Mouse (Mus musculus): ENCODE data around the gene Kif13a. TPM values are rescaled to one million over a fixed set of nuclear protein-coding genes. Genes with fewer than 3 reads are reported as not detected.
A peak's percentile ranks its signal among the peaks of the same experiment; 100 is the strongest.

Kif13a gene
- polyA plus RNA-seq, 1 experiment from 2014 or later = 14.5 TPM

DNA sequence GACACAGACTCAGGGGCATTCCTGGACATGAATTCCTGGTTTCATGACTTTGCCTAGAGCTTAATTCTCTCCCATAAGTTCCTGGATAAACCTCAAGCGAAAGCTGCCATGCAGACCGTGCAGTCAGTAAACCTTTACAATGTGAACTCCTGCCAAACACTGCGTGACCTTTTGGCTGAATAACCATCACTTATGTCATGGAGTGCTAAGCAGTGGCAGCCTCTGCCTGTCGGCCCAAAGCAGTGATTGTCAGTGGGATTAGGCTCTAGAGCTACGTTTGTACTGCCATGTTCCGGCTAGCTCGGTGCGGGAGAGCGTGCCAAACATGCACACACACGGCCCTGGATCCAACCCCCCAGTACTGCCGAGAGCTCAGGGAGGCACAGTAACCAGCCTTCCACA is 18.6 kb downstream of the Kif13a start:
- Histone ChIP-seq H3K9ac (ENCODE audit: low read depth, low read length) (no peak overlapping the region), H3K4me3 (ENCODE audit: low read depth, low read length) (no peak overlapping the region), H3K4me1 (replicated peaks; ENCODE audit: control insufficient read depth, insufficient read depth, low read length) (no peaks in the 10 kb centered on the region; the same call in 1 of the 2 replicates), H3K27ac (ENCODE audit: low read depth, low read length) (no peak overlapping the region), H3K9me3 (ENCODE audit: control insufficient read depth, low read length) (no peaks in the 10 kb centered on the region), H3K36me3 (ENCODE audit: control insufficient read depth, insufficient read depth, low read length) (no peaks in the 10 kb centered on the region), H3K4me2 (replicated peaks; ENCODE audit: low read depth, low read length) (no peak overlapping the region), H3K27me3 (ENCODE audit: control insufficient read depth, insufficient read depth, low read length) (no peaks in the 10 kb centered on the region)
- ATAC-seq (ENCODE audit: low FRiP score) (no peak), DNase-seq (ENCODE audit: low spot score) (no peak)
- WGBS = 51% methylated on average over 11 of the region's 11 CpGs

DNA sequence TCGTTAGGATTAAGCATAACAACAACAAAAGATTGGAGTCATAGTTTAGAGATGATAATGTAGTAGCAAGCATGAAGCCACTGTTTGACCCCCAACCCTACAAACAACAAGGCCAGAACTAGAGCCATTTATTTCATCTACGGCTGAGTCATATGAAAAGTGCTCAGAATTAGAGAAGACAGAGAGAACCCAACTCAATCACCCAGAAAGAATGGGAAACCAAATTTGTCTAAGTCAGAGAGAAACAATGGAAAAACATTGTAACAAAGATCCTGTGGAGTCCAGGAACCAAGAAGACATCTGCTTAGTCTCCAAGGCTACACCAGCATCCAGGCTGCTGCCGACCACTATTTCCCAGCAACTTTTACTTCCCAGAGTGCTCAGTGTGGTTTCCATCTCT is 19.7 kb downstream of the Kif13a start:
- ATAC-seq (ENCODE audit: low FRiP score) = no peak
- DNase-seq (ENCODE audit: low spot score) = no peak
- Histone ChIP-seq H3K4me3 (ENCODE audit: low read depth, low read length) (no peak overlapping the region), H3K4me2 (replicated peaks; ENCODE audit: low read depth, low read length) (no peak overlapping the region), H3K9me3 (ENCODE audit: control insufficient read depth, low read length) (no peaks in the 10 kb centered on the region), H3K9ac (ENCODE audit: low read depth, low read length) (no peak overlapping the region), H3K27ac (ENCODE audit: low read depth, low read length) (no peak overlapping the region), H3K27me3 (ENCODE audit: control insufficient read depth, insufficient read depth, low read length) (no peaks in the 10 kb centered on the region), H3K36me3 (ENCODE audit: control insufficient read depth, insufficient read depth, low read length) (no peaks in the 10 kb centered on the region), H3K4me1 (replicated peaks; ENCODE audit: control insufficient read depth, insufficient read depth, low read length) (no peaks in the 10 kb centered on the region; the same call in 1 of the 2 replicates)
- 56% methylated on average over 3 of the region's 3 CpGs for WGBS

DNA sequence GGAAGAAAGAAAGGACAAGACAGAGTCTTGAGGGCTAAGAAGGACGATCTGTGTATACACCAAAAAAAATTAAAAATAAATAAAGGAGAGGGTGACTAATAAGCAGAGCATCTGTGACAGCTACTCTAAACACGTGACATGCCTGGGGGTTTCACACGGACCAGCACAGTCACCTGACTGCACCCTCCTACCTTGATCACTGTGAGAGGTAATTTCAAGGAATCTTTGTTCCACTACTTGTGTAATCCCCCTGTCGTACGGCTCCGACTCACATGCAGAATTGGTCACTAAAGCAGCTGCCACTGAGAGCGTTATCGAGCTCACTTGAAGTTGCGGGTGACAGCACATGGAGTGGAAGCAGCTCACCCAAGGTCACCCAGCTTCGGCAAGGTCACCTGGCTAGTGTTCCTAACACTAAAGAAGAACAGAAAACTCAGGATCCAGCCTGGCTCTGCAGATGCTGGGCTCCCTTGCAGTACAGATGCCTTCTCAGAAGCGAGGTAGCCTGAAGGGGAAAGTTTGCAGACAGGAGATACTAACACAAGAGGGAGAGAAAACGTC is 20.6 kb downstream of the Kif13a start:
- DNase-seq (ENCODE audit: low spot score) (no peak), ATAC-seq (ENCODE audit: low FRiP score) (no peak)
- 79% methylated on average over 12 of the region's 12 CpGs for WGBS
- Histone ChIP-seq H3K4me1 (replicated peaks; ENCODE audit: control insufficient read depth, insufficient read depth, low read length) (no peaks in the 10 kb centered on the region; the same call in 1 of the 2 replicates), H3K9ac (ENCODE audit: low read depth, low read length) (no peak overlapping the region), H3K27ac (ENCODE audit: low read depth, low read length) (no peak overlapping the region), H3K4me2 (replicated peaks; ENCODE audit: low read depth, low read length) (no peak overlapping the region), H3K9me3 (ENCODE audit: control insufficient read depth, low read length) (no peaks in the 10 kb centered on the region), H3K4me3 (ENCODE audit: low read depth, low read length) (no peak overlapping the region), H3K36me3 (ENCODE audit: control insufficient read depth, insufficient read depth, low read length) (no peaks in the 10 kb centered on the region), H3K27me3 (ENCODE audit: control insufficient read depth, insufficient read depth, low read length) (no peaks in the 10 kb centered on the region)

DNA sequence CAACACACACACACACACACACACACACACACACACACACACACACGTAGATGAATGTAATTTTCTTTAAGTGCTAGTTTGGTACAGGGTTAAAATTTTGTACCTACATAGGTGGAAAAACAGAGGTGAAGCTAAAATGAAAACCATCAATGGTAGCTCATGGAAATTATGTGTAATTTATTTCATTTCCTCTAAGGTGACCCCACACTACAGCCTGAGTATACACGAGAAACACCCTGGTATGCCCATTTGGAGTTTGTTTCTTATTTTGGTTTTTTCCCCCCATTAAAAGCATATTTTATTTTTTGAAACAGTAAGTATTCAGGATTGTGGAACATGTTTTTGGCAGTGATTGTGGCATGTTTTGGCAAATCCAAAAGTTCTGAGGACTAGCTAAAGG is 21.3 kb downstream of the Kif13a start:
- Histone ChIP-seq H3K27ac (ENCODE audit: low read depth, low read length) (no peak overlapping the region), H3K9ac (ENCODE audit: low read depth, low read length) (no peak overlapping the region), H3K36me3 (ENCODE audit: control insufficient read depth, insufficient read depth, low read length) (no peaks in the 10 kb centered on the region), H3K9me3 (ENCODE audit: control insufficient read depth, low read length) (no peaks in the 10 kb centered on the region), H3K4me3 (ENCODE audit: low read depth, low read length) (no peak overlapping the region), H3K4me2 (replicated peaks; ENCODE audit: low read depth, low read length) (no peak overlapping the region), H3K4me1 (replicated peaks; ENCODE audit: control insufficient read depth, insufficient read depth, low read length) (no peaks in the 10 kb centered on the region; the same call in 1 of the 2 replicates), H3K27me3 (ENCODE audit: control insufficient read depth, insufficient read depth, low read length) (no peaks in the 10 kb centered on the region)
- 83% methylated on average over 2 of the region's 2 CpGs for WGBS
- ATAC-seq (ENCODE audit: low FRiP score) = no peak
- DNase-seq (ENCODE audit: low spot score) = no peak

DNA sequence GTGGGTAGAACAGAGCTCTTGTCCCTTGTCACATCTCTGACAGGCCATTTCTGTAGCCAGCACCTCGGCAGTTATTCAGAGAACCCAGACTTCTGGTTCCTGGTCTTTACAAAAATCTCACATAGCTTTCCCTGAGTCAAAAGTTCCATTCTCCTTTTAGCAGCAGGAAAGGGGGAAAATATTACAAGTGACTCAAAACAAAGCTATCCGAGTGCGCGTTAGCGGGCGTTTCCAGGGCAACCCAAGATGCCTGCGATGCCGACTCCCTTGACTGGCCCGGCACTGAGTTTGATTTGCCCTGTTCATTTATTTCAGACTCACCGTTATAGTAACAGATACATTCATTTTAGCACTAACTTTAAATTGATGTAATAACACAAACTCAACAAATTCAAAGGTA is 21.8 kb downstream of the Kif13a start:
- no peak for ATAC-seq (ENCODE audit: low FRiP score)
- H3K4me2 ChIP-seq (replicated peaks; ENCODE audit: low read depth, low read length) = no peak overlapping the region
- no peaks in the 10 kb centered on the region for H3K9me3 ChIP-seq (ENCODE audit: control insufficient read depth, low read length)
- H3K36me3 ChIP-seq (ENCODE audit: control insufficient read depth, insufficient read depth, low read length) = no peaks in the 10 kb centered on the region
- DNase-seq (ENCODE audit: low spot score) = peak; percentile 41
- 62% methylated on average over 10 of the region's 10 CpGs for WGBS
- no peaks in the 10 kb centered on the region for H3K27me3 ChIP-seq (ENCODE audit: control insufficient read depth, insufficient read depth, low read length)
- no peak overlapping the region for H3K9ac ChIP-seq (ENCODE audit: low read depth, low read length)
- no peak overlapping the region for H3K27ac ChIP-seq (ENCODE audit: low read depth, low read length)
- H3K4me1 ChIP-seq (replicated peaks; ENCODE audit: control insufficient read depth, insufficient read depth, low read length) = no peaks in the 10 kb centered on the region; the same call in 1 of the 2 replicates
- no peak overlapping the region for H3K4me3 ChIP-seq (ENCODE audit: low read depth, low read length)

DNA sequence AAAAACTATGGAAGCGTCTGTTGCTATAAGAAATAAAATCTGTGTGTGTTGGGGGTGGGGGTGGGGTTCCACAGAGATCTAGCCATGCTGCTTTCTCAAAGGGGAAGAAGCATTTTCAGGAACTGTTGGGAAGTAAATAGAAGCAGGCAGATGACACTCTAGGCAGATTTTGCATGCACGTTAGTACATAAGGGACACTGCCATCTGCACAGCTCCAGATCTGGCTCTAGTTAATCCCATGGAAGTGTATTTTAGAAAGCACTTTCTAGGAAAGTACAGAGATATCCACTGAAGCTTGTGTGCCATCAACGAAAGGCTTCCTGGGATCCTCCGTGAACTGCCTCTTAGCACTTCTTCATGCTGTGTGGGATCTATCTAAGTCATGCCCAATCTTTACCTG is 22.6 kb downstream of the Kif13a start:
- no peak overlapping the region for H3K4me3 ChIP-seq (ENCODE audit: low read depth, low read length)
- no peak for DNase-seq (ENCODE audit: low spot score)
- H3K27ac ChIP-seq (ENCODE audit: low read depth, low read length) = no peak overlapping the region
- H3K9me3 ChIP-seq (ENCODE audit: control insufficient read depth, low read length) = no peaks in the 10 kb centered on the region
- no peaks in the 10 kb centered on the region for H3K36me3 ChIP-seq (ENCODE audit: control insufficient read depth, insufficient read depth, low read length)
- no peaks in the 10 kb centered on the region for H3K4me1 ChIP-seq (replicated peaks; ENCODE audit: control insufficient read depth, insufficient read depth, low read length)
- no peaks in the 10 kb centered on the region for H3K27me3 ChIP-seq (ENCODE audit: control insufficient read depth, insufficient read depth, low read length)
- H3K4me2 ChIP-seq (replicated peaks; ENCODE audit: low read depth, low read length) = no peak overlapping the region
- ATAC-seq (ENCODE audit: low FRiP score) = no peak
- no peak overlapping the region for H3K9ac ChIP-seq (ENCODE audit: low read depth, low read length)
- WGBS = 91% methylated on average over 4 of the region's 4 CpGs

DNA sequence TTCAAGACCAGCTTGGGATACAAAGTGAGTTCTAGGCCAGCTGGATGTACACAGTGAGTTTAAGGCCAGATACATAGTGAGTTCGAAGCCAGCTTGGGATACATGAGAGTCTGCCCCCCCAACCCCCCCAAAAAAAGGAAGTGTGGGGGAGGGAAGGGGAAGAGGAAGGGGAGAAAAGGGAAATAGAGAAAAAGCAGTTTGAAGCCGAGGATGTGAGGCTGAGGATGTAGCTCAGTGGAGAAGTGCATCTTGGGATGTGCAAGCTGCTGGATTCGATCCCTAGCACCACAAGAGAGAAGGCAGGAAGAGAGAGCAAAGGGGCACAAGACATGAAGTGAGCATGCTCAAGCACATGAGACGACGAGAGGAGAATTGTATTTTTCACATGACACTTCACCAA is 23.7 kb downstream of the Kif13a start:
- 88% methylated on average over 5 of the region's 5 CpGs for WGBS
- Histone ChIP-seq H3K27ac (ENCODE audit: low read depth, low read length) (no peak overlapping the region), H3K9ac (ENCODE audit: low read depth, low read length) (no peak overlapping the region), H3K4me2 (replicated peaks; ENCODE audit: low read depth, low read length) (no peak overlapping the region), H3K36me3 (ENCODE audit: control insufficient read depth, insufficient read depth, low read length) (no peaks in the 10 kb centered on the region), H3K4me1 (replicated peaks; ENCODE audit: control insufficient read depth, insufficient read depth, low read length) (no peaks in the 10 kb centered on the region), H3K4me3 (ENCODE audit: low read depth, low read length) (no peak overlapping the region), H3K27me3 (ENCODE audit: control insufficient read depth, insufficient read depth, low read length) (no peaks in the 10 kb centered on the region), H3K9me3 (ENCODE audit: control insufficient read depth, low read length) (no peaks in the 10 kb centered on the region)
- no peak for ATAC-seq (ENCODE audit: low FRiP score)
- no peak for DNase-seq (ENCODE audit: low spot score)

DNA sequence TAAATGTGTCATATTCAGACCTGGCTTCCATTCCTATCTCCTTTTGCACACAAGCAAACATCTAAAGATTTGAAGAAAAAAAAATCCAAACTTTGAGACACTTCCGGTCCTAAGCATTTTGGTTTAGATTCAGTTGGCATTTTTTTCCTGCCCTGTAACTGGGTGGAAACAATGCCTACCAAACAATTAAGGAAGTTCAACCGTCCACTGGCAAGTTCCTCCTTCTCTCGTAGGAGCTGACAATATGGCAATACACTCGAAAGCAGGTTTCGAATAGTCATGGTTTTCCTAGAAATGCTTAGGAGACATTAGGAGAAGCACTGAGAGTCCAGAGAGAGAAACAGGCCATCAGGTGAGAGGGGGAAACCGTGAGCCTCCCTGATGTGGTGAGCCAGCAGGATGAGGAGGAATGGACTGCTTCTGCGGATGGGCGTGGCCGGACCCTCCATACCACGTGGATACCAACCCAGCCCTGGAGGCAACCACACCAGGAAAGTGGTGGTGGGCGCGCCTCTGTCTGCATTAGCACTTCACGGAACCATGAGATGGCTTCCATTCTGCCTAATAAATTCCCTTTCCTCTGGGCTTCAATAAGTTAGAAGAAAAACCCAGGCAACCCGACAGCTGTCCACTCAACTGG is 24.6 kb downstream of the Kif13a start:
- 93% methylated on average over 14 of the region's 14 CpGs for WGBS
- Histone ChIP-seq H3K27ac (ENCODE audit: low read depth, low read length) (no peak overlapping the region), H3K4me2 (replicated peaks; ENCODE audit: low read depth, low read length) (no peak overlapping the region), H3K4me1 (replicated peaks; ENCODE audit: control insufficient read depth, insufficient read depth, low read length) (no peaks in the 10 kb centered on the region), H3K4me3 (ENCODE audit: low read depth, low read length) (no peak overlapping the region), H3K36me3 (ENCODE audit: control insufficient read depth, insufficient read depth, low read length) (no peaks in the 10 kb centered on the region), H3K27me3 (ENCODE audit: control insufficient read depth, insufficient read depth, low read length) (no peaks in the 10 kb centered on the region), H3K9me3 (ENCODE audit: control insufficient read depth, low read length) (no peaks in the 10 kb centered on the region), H3K9ac (ENCODE audit: low read depth, low read length) (no peak overlapping the region)
- ATAC-seq (ENCODE audit: low FRiP score) = no peak
- no peak for DNase-seq (ENCODE audit: low spot score)

DNA sequence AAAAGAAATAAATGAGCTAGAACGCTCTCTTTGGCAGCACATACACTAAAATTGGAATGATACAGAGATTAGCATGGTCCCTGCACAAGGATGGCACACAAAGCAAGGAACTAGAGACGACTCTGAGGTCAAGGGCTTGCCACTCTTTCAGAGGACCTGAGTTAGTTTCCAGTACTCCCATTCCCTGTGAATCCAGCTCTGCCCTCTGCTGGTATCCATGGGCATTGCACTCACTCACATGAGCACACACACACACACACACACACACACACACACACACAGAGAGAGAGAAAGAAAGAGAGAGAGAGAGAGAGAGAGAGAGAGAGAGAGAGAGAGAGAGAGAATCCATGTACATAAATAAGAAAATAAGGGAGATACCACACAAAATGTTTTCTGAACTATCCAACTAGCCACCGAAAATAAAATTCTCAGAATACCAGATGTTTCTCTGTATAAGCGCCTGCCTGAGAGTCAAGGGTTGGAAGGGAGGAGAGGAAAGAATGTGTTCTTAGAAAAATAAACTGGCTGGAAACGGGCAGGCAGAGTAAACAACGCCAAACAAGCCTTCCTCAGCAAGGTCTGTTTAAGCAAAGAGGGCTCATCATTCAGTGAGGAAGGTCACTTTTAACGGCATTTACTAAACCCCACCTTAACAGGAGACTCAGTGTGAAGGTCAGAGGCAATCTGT is 27.0 kb downstream of the Kif13a start:
- H3K36me3 ChIP-seq (ENCODE audit: control insufficient read depth, insufficient read depth, low read length) = no peaks in the 10 kb centered on the region
- H3K27me3 ChIP-seq (ENCODE audit: control insufficient read depth, insufficient read depth, low read length) = no peaks in the 10 kb centered on the region
- H3K9ac ChIP-seq (ENCODE audit: low read depth, low read length) = no peak overlapping the region
- WGBS = 91% methylated on average over 7 of the region's 7 CpGs
- H3K4me2 ChIP-seq (replicated peaks; ENCODE audit: low read depth, low read length) = no peak overlapping the region
- H3K27ac ChIP-seq (ENCODE audit: low read depth, low read length) = no peak overlapping the region
- no peak for ATAC-seq (ENCODE audit: low FRiP score)
- H3K4me3 ChIP-seq (ENCODE audit: low read depth, low read length) = no peak overlapping the region
- no peaks in the 10 kb centered on the region for H3K9me3 ChIP-seq (ENCODE audit: control insufficient read depth, low read length)
- no peaks in the 10 kb centered on the region for H3K4me1 ChIP-seq (replicated peaks; ENCODE audit: control insufficient read depth, insufficient read depth, low read length)
- DNase-seq (ENCODE audit: low spot score) = no peak

All from hindbrain, embryonic 11.5 days (tissue).